Mouse (Mus musculus): ENCODE results near the gene Hnf1b.

DNA sequence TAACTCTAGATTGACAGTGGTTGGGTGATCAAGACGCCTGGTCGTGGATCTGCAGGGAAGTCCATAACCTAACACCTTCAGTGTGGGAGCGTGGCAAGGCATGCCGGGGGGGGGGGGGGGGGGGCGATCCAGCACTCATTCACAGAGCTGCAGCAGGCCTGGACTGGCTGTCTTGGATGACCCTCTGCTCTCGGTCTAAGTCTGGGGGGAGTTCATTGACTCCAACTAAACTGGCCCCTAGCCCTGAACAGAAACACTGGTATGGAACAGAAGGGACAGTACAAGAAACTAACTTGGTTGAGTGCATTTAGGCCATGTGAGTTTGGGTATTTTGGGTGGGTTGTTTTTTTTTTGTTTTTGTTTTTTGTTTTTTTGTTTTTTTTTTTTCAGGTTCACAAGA lies 16.3 kb upstream of the Hnf1b start:
- TF ChIP-seq CTCF (IDR thresholded peaks at IDR 0.05) (no peak), POLR2A (IDR thresholded peaks at IDR 0.05; ENCODE audit: insufficient read depth, low read depth, low read length) (no peak), EP300 (IDR thresholded peaks at IDR 0.05; ENCODE audit: insufficient read depth, low read depth, low read length) (no peak)

Measured in heart, adult 2 months (tissue).